Mouse (Mus musculus) inflammation-experienced regulatory T-cells, adult 16 weeks (primary cell): ENCODE results near the gene Cyp8b1. TPM values are rescaled to one million over a fixed set of nuclear protein-coding genes. Genes with fewer than 3 reads are reported as not detected.

ENCODE experiments used
- polyA plus RNA-seq: library from polyadenylated mRNA; unstranded; fragments of 100-300 nt; shearing (Covaris generic); gene quantifications from one replicate; pipeline ENCODE4 v1.2.1, GENCODE M21; 2017

Cyp8b1 gene
- not detected for polyA plus RNA-seq

GRCm38 (mm10) chr9:121916102-121916501 is at the start of gene Cyp8b1:
Gene Cyp8b1 (minus strand): TSS chr9:121916305.

GRCm38 (mm10) chr9:121950418-121951113 is 34.5 kb upstream of the Cyp8b1 start, which contains the start of gene Fam198a:
Gene Fam198a (plus strand): TSS chr9:121950988.

GRCm38 (mm10) chr9:121898245-121898644 is 17.9 kb downstream of the Cyp8b1 start, which contains the start of gene Ackr2:
Gene Ackr2 (plus strand): TSS chr9:121898355.

Other genes starting within 250 kb of the Cyp8b1 start
- 30.7 TPM for gene Sec22c, start 210.8 kb downstream of the Cyp8b1 start, polyA plus RNA-seq
- gene Ss18l2, start 206.0 kb downstream of the Cyp8b1 start, polyA plus RNA-seq: 32.7 TPM
- gene Nktr, start 197.1 kb downstream of the Cyp8b1 start, polyA plus RNA-seq: 139 TPM
- gene Zfp651, start 157.0 kb downstream of the Cyp8b1 start, polyA plus RNA-seq: 0.09 TPM
- not detected for gene Klhl40, start 138.7 kb downstream of the Cyp8b1 start, polyA plus RNA-seq
- gene Hhatl, start 123.8 kb downstream of the Cyp8b1 start, polyA plus RNA-seq: not detected
- not detected for gene Ccdc13, start 76.8 kb downstream of the Cyp8b1 start, polyA plus RNA-seq
- 83.9 TPM for gene Higd1a, start 57.9 kb downstream of the Cyp8b1 start, polyA plus RNA-seq
- not detected for gene Ackr2, start 17.9 kb downstream of the Cyp8b1 start, polyA plus RNA-seq
- 0.11 TPM for gene Fam198a, start 34.7 kb upstream of the Cyp8b1 start, polyA plus RNA-seq
- gene Pomgnt2, start 80.8 kb upstream of the Cyp8b1 start, polyA plus RNA-seq: 0.40 TPM
- gene Snrk, start 201.0 kb upstream of the Cyp8b1 start, polyA plus RNA-seq: 133 TPM